ENCODE assay signal across 36 mouse cellular contexts in the genomic region with DNA sequence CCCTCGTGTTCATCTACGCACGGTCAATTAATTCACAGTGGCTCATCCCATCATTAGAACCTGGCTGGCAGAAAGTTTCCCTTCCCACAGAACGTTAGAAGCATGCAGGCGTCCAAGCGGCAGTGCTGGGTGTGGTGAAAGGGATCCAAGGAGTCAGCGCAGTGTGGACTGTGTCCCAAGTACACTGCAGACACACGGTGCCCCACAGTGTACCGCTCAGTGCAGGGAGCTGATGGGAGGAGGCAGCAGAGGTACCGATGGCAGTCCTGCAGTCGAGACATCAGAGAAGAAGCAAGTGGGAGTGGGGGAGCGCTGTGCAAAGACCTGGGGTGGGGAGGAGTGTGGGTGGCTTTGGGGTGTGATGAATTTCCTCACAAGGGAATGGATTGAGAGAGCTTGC. TPM values are rescaled to one million over a fixed set of nuclear protein-coding genes. Genes with fewer than 3 reads are reported as not detected.
"Had no signal": no experiment of that assay in that cellular context is flagged by ENCODE, and none has a peak within 500 bp of the region (broad histone marks: within the 10 kb centered on the region; RNA-seq: fewer than 3 reads in every experiment).

No protein-coding gene starts in this region.

- H3K4me1 ChIP-seq: intestine, embryonic 15.5 days had no signal

- H3K9ac ChIP-seq: heart, embryonic 12.5 days; heart, embryonic 13.5 days; heart, embryonic 15.5 days; hindbrain, embryonic 12.5 days; hindbrain, embryonic 13.5 days; hindbrain, embryonic 14.5 days; hindbrain, embryonic 15.5 days; intestine, embryonic 15.5 days; kidney, embryonic 15.5 days had no signal

- H3K27ac ChIP-seq: heart, embryonic 13.5 days; heart, embryonic 15.5 days; hindbrain, embryonic 10.5 days; hindbrain, embryonic 12.5 days; hindbrain, embryonic 13.5 days; hindbrain, embryonic 14.5 days; hindbrain, embryonic 15.5 days; hindbrain, postnatal 0 days; intestine, embryonic 15.5 days; kidney, embryonic 15.5 days; kidney, postnatal 0 days; layer of hippocampus, adult 2 months had no signal

- H3K4me3 ChIP-seq: heart, embryonic 10.5 days; heart, embryonic 12.5 days; heart, embryonic 13.5 days; heart, embryonic 15.5 days; hindbrain, embryonic 10.5 days; hindbrain, embryonic 12.5 days; hindbrain, embryonic 13.5 days; hindbrain, embryonic 15.5 days; intestine, embryonic 15.5 days; kidney, embryonic 15.5 days; layer of hippocampus, adult 2 months had no signal

- H3K4me2 ChIP-seq: heart, embryonic 11.5 days; heart, embryonic 12.5 days; heart, embryonic 13.5 days; heart, embryonic 15.5 days; hindbrain, embryonic 12.5 days; hindbrain, embryonic 13.5 days; hindbrain, embryonic 14.5 days; hindbrain, embryonic 15.5 days; intestine, embryonic 15.5 days; kidney, embryonic 15.5 days had no signal

- H3K27me3 ChIP-seq: hindbrain, embryonic 12.5 days; hindbrain, embryonic 15.5 days; intestine, embryonic 15.5 days had no signal

- ATAC-seq: hindbrain, embryonic 16.5 days; hindbrain, postnatal 0 days; inflammation-experienced regulatory T-cells, adult 6 months; intestine, embryonic 15.5 days; intestine, embryonic 16.5 days; intestine, postnatal 0 days had no signal

- H3K9me3 ChIP-seq: heart, embryonic 10.5 days; heart, embryonic 13.5 days; heart, embryonic 15.5 days; hindbrain, embryonic 10.5 days; hindbrain, embryonic 12.5 days; hindbrain, embryonic 13.5 days; hindbrain, embryonic 15.5 days; intestine, embryonic 15.5 days; kidney, embryonic 15.5 days had no signal

- H3K36me3 ChIP-seq: heart, embryonic 10.5 days; heart, embryonic 12.5 days; heart, embryonic 13.5 days; heart, embryonic 15.5 days; hindbrain, embryonic 10.5 days; hindbrain, embryonic 12.5 days; hindbrain, embryonic 13.5 days; hindbrain, embryonic 15.5 days; intestine, embryonic 15.5 days; kidney, embryonic 15.5 days had no signal

- DNase-seq: heart, postnatal 10 days; heart, postnatal 14 days; heart, postnatal 36 days; heart, postnatal 4 days; kidney, adult 11 months; kidney, adult 18-20 months; kidney, adult 2 months; kidney, adult 8-10 months; kidney, adult 9 months; kidney, postnatal 10 days; kidney, postnatal 14 days; kidney, postnatal 25 days; kidney, postnatal 36 days; kidney, postnatal 4 days; layer of hippocampus, adult 9-11 months; layer of hippocampus, postnatal 36 days had no signal

RNA-seq across cellular contexts. Expression of gene Kcnmb1, which starts 48.6 kb away (rescaled TPM):
- total RNA-seq: hematopoietic stem cell, adult 5-6 weeks had no signal
